Mouse (Mus musculus): ENCODE data around the gene Foxo1.

DNA sequence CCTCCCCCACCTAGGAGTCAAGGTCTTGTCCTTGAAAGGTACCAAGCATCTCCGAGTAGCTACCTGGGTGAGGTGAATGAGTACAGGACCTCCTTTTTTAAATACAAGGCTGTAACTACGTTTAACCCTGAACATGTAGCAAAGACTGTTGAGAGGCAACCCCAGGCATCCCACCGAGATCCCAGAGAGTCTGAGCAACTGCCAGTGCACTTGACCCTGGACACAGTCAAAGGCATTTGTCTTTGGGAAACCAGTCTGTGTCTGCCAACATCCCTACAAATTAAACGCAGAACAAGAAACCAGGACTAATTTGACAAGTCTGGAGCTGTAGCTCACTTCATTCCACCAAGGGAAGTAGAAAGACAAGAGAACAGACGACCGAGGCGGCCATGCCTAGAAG lies 86.1 kb downstream of the Foxo1 start:
- no peak for TF ChIP-seq POLR2A (IDR thresholded peaks at IDR 0.05; ENCODE audit: control insufficient read depth in 1 of 2, insufficient read depth in 1 of 2, low read depth in 1 of 2, low read length in 2 of 2, poor library complexity in 1 of 2)
- TF ChIP-seq CTCF (IDR thresholded peaks at IDR 0.05 in 2 of 3, conservative IDR thresholded peaks at IDR 0.05 in 1 of 3; ENCODE audit: control insufficient read depth in 1 of 3, insufficient read depth in 1 of 3, low read depth in 2 of 3, low read length in 3 of 3, poor library complexity in 1 of 3, severe bottlenecking in 1 of 3): no peak
- no peak for TF ChIP-seq GATA1 (IDR thresholded peaks at IDR 0.05; ENCODE audit: low read depth, low read length)
- TF ChIP-seq NELFE (IDR thresholded peaks at IDR 0.05; ENCODE audit: low read depth, low read length): no peak
